Mouse (Mus musculus) skeletal muscle tissue, adult 2 months (tissue): ENCODE results near the gene Krtap10-10.

ENCODE experiments used
- DNase-seq: peaks from one replicate; pipeline ENCODE4 v3.0.0-alpha.2; 2012; ENCODE audit warnings: low read depth, low spot score

Krtap10-10 gene

GRCm38 (mm10) chr10:77867546-77867945, 31.8 kb downstream of the Krtap10-10 start:
- DNase-seq, result no peak

GRCm38 (mm10) chr10:77869651-77870050, 33.9 kb downstream of the Krtap10-10 start:
- no peak for DNase-seq

GRCm38 (mm10) chr10:77878985-77879384, 43.2 kb downstream of the Krtap10-10 start:
- DNase-seq, result no peak

DNA sequence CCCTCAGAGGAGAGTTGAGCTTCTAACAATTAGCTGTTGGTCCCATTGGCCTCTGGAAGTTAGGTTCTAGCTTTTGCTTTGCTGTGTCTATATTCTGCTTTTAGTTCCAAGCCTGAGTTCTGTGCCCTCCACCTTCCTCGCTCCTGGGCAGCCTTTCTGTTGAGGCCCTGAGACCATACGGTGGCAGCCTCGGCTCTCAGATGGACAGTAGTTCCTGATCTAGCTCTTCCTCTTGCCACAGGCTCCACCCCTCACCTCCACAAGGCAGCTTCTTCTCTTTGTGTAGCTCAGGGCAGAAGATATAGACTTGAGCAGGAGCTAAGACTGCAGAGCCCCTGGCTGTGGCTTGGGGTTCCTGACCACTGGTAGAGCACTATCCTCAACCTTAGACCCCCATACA, 44.6 kb downstream of the Krtap10-10 start:
- DNase-seq, result no peak

- DNase-seq, result no peak
Measured at GRCm38 (mm10) chr10:77882553-77882952, 46.8 kb downstream of the Krtap10-10 start.

GRCm38 (mm10) chr10:77886007-77886747, 50.4 kb downstream of the Krtap10-10 start:
- no peak for DNase-seq
